Mouse (Mus musculus): ENCODE results near the gene Ptpn7. TPM values are rescaled to one million over a fixed set of nuclear protein-coding genes. Genes with fewer than 3 reads are reported as not detected.

Gene Ptpn7
- total and polyA plus RNA-seq, 2 experiments from 2014 or later = 0.05 TPM

GRCm38 (mm10) chr1:135156300-135156699 lies 23.8 kb downstream of the Ptpn7 start:
- no peaks in the 10 kb centered on the region for H3K9me3 ChIP-seq (ENCODE audit: low read length)
- H3K4me2 ChIP-seq (ENCODE audit: low read depth, low read length, poor library complexity, severe bottlenecking) = no peak overlapping the region
- ATAC-seq (ENCODE audit: low FRiP score) (no peak), DNase-seq (ENCODE audit: low spot score) (no peak)
- peaks cover 7% of the 10 kb centered on the region for H3K4me1 ChIP-seq (ENCODE audit: insufficient read depth, low read length)
- peaks cover 26% of the 10 kb centered on the region for H3K36me3 ChIP-seq (ENCODE audit: insufficient read depth, low read length)
- WGBS = 81% methylated on average over 6 of the region's 6 CpGs
- H3K27me3 ChIP-seq (ENCODE audit: insufficient read depth, low read length) = no peaks in the 10 kb centered on the region
- H3K27ac ChIP-seq (ENCODE audit: low read depth, low read length) = 0 out of 2 replicates have a peak overlapping the region, but pooled peaks have one; percentile 52
- H3K9ac ChIP-seq (replicated peaks; ENCODE audit: low read length, poor library complexity, severe bottlenecking) = no peak overlapping the region
- H3K4me3 ChIP-seq (ENCODE audit: low read depth, low read length) = no peak overlapping the region
- no peak for TF ChIP-seq CTCF (IDR thresholded peaks at IDR 0.05)

- 26% methylated on average over 4 of the region's 5 CpGs for WGBS
These were observed 26.1 kb downstream of the Ptpn7 start for GRCm38 (mm10) chr1:135158633-135159032.

DNA sequence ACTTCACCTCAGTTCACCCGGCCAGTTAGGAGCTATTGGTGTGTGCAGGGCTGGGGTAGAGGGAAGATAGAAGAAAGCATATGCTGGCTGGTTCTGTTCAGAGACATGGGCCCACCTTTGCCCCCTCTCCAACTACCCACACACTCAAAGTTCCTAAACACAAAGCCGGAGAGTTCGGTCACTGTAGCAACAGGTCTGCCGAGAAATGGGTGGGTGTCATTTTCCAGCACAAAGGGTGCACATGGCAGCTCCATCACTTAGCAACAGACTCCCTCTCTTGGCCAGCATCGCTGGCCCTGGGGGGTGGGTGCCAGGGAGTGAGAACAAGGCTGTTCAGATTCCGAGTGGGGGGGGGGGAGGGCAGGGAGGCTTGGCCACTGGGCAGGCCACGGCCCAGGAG lies 26.6 kb downstream of the Ptpn7 start:
- TF ChIP-seq CTCF (IDR thresholded peaks at IDR 0.05) = no peak
- 30% methylated on average over 7 of the region's 7 CpGs for WGBS
- H3K4me3 ChIP-seq (ENCODE audit: low read depth, low read length) = no peak overlapping the region
- H3K27ac ChIP-seq (ENCODE audit: low read depth, low read length) = peak overlapping the region; percentile 77
- no peak overlapping the region for H3K4me2 ChIP-seq (ENCODE audit: low read depth, low read length, poor library complexity, severe bottlenecking)
- peak; percentile 80 for ATAC-seq (ENCODE audit: low FRiP score)
- DNase-seq (ENCODE audit: low spot score) = peak; percentile 85
- no peak overlapping the region for H3K9ac ChIP-seq (replicated peaks; ENCODE audit: low read length, poor library complexity, severe bottlenecking)
- H3K4me1 ChIP-seq (ENCODE audit: insufficient read depth, low read length) = peaks cover under 1% of the 10 kb centered on the region
- peaks cover 17% of the 10 kb centered on the region for H3K36me3 ChIP-seq (ENCODE audit: insufficient read depth, low read length)
- H3K27me3 ChIP-seq (ENCODE audit: insufficient read depth, low read length) = no peaks in the 10 kb centered on the region
- H3K9me3 ChIP-seq (ENCODE audit: low read length) = no peaks in the 10 kb centered on the region

More at GRCm38 (mm10) chr1:135158633-135159032, 26.1 kb downstream of the Ptpn7 start:
- no peak overlapping the region for H3K4me2 ChIP-seq (ENCODE audit: low read depth, low read length, poor library complexity, severe bottlenecking)
- DNase-seq (ENCODE audit: low spot score) (peak; percentile 92), ATAC-seq (ENCODE audit: low FRiP score) (peak; percentile 84)
- TF ChIP-seq CTCF (IDR thresholded peaks at IDR 0.05) = no peak
- peaks cover 3% of the 10 kb centered on the region for H3K4me1 ChIP-seq (ENCODE audit: insufficient read depth, low read length)
- H3K27me3 ChIP-seq (ENCODE audit: insufficient read depth, low read length) = no peaks in the 10 kb centered on the region
- H3K4me3 ChIP-seq (ENCODE audit: low read depth, low read length) = no peak overlapping the region
- no peak overlapping the region for H3K9ac ChIP-seq (replicated peaks; ENCODE audit: low read length, poor library complexity, severe bottlenecking)
- H3K27ac ChIP-seq (ENCODE audit: low read depth, low read length) = peak overlapping the region; percentile 65
- H3K9me3 ChIP-seq (ENCODE audit: low read length) = no peaks in the 10 kb centered on the region
- H3K36me3 ChIP-seq (ENCODE audit: insufficient read depth, low read length) = peaks cover 17% of the 10 kb centered on the region

DNA sequence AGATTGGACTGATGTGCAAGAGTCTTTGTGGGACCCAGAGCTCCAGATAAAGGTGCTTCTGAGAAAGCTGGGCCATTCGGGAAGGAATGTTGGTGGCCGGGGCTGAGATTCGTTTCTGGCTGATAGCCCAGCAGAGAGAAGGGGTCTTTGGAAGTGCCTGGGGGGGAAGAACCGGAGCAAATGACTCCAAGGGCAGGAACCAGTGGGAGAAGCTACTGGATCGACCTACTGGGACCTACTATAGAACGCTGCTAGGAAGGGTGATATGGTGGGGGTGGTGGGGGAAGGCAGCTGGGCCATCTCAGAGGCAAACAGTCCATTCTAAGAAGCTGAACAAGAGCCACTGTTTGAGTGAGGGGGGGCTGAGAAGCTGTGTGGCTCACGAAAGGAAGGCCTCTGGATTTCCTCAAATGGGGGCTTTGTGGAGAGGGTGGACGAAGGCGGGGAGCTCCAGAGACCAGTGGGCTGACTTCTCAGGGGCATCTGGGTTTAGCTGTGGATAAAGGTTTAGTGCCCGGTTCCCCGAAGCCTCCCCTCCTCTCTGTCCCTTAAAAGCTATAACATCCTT lies 27.1 kb downstream of the Ptpn7 start:
- DNase-seq (ENCODE audit: low spot score) (peak; percentile 55), ATAC-seq (ENCODE audit: low FRiP score) (0 out of 2 replicates have a peak, but pooled peaks have one; percentile 17)
- no peaks in the 10 kb centered on the region for H3K9me3 ChIP-seq (ENCODE audit: low read length)
- no peak overlapping the region for H3K4me2 ChIP-seq (ENCODE audit: low read depth, low read length, poor library complexity, severe bottlenecking)
- WGBS = 71% methylated on average over 11 of the region's 11 CpGs
- H3K36me3 ChIP-seq (ENCODE audit: insufficient read depth, low read length) = peaks cover 17% of the 10 kb centered on the region
- H3K9ac ChIP-seq (replicated peaks; ENCODE audit: low read length, poor library complexity, severe bottlenecking) = no peak overlapping the region
- no peaks in the 10 kb centered on the region for H3K27me3 ChIP-seq (ENCODE audit: insufficient read depth, low read length)
- H3K4me3 ChIP-seq (ENCODE audit: low read depth, low read length) = no peak overlapping the region
- peak overlapping the region; percentile 77 for H3K27ac ChIP-seq (ENCODE audit: low read depth, low read length)
- H3K4me1 ChIP-seq (ENCODE audit: insufficient read depth, low read length) = no peaks in the 10 kb centered on the region; the same call in 1 of the 2 replicates
- TF ChIP-seq CTCF (IDR thresholded peaks at IDR 0.05) = no peak

DNA sequence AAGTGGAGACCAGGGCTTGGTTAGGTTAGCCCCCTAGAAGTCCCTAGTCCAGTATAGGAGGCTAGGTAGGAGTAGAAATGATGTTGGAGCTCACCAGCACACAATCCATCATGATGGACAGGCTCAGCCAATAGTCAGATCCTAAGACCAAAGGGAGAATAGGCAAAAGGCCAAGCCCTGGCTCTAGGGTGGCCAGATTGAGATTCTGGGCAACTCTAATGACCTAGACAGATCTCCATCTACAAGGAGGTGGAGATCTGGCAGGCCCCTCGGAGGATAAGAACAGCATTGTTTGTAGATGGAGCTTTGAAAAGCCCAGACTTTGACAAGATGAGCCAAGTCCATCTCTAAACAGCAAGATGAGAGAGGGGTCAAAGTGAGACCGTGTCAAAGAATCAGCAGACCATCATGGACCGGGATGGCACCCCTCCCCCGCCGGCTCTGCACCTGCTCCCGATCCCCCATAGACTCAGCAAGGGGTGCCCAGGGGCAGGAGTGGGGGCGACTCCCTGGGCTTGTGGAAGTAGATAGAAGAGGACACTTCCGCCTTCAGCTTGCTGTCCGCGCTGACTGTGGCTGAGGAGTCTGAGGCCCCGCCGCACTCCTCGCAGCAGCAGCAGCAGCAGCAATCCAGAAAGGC lies 28.0 kb downstream of the Ptpn7 start:
- WGBS = 84% methylated on average over 13 of the region's 13 CpGs
- no peak for ATAC-seq (ENCODE audit: low FRiP score)
- no peak for DNase-seq (ENCODE audit: low spot score)
- Histone ChIP-seq H3K27ac (ENCODE audit: low read depth, low read length) (peak overlapping the region; percentile 77), H3K4me3 (ENCODE audit: low read depth, low read length) (no peak overlapping the region), H3K36me3 (ENCODE audit: insufficient read depth, low read length) (peaks cover 11% of the 10 kb centered on the region), H3K9ac (replicated peaks; ENCODE audit: low read length, poor library complexity, severe bottlenecking) (no peak overlapping the region), H3K4me1 (ENCODE audit: insufficient read depth, low read length) (no peaks in the 10 kb centered on the region; the same call in 1 of the 2 replicates), H3K9me3 (ENCODE audit: low read length) (no peaks in the 10 kb centered on the region), H3K4me2 (ENCODE audit: low read depth, low read length, poor library complexity, severe bottlenecking) (no peak overlapping the region), H3K27me3 (ENCODE audit: insufficient read depth, low read length) (no peaks in the 10 kb centered on the region)
- no peak for TF ChIP-seq CTCF (IDR thresholded peaks at IDR 0.05)

- no peaks in the 10 kb centered on the region for H3K36me3 ChIP-seq (ENCODE audit: insufficient read depth, low read length)
- H3K9ac ChIP-seq (replicated peaks; ENCODE audit: low read length, poor library complexity, severe bottlenecking) = no peak overlapping the region
- no peaks in the 10 kb centered on the region; the same call in 1 of the 2 replicates for H3K4me1 ChIP-seq (ENCODE audit: insufficient read depth, low read length)
- H3K9me3 ChIP-seq (ENCODE audit: low read length) = no peaks in the 10 kb centered on the region
- no peaks in the 10 kb centered on the region for H3K27me3 ChIP-seq (ENCODE audit: insufficient read depth, low read length)
- H3K27ac ChIP-seq (ENCODE audit: low read depth, low read length) = peak overlapping the region; percentile 48
- 26% methylated on average over 6 of the region's 6 CpGs for WGBS
- H3K4me2 ChIP-seq (ENCODE audit: low read depth, low read length, poor library complexity, severe bottlenecking) = no peak overlapping the region
- no peak overlapping the region for H3K4me3 ChIP-seq (ENCODE audit: low read depth, low read length)
- peak; percentile 37 for TF ChIP-seq CTCF (IDR thresholded peaks at IDR 0.05)
- no peak for ATAC-seq (ENCODE audit: low FRiP score)
- DNase-seq (ENCODE audit: low spot score) = peak; percentile 75
These were observed 30.2 kb downstream of the Ptpn7 start for GRCm38 (mm10) chr1:135162720-135163119.
